Mouse (Mus musculus): ENCODE data around the gene Stk24.
A peak's percentile ranks its signal among the peaks of the same experiment; 100 is the strongest.

Stk24 gene

DNA sequence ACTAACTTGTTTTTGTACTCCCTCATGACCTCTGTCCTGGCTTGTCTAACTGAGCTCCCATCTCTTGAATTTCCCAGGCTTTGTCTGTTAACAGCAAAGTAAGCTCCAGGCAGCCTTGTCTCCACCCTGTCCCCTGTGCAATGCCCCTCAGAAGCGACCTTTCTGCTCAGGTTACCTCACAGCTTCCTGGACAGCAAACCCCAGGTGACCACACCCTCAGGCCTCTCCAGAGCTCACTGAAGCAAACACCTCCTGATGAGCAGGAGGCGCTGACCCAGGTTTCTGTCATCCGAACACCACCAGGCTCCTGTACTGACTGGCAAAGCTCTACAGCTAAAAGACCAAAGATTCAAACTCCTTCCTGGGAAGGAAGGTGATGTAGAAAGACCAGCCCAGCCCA, 69.9 kb downstream of the Stk24 start:
- DNase-seq, result no peak

DNA sequence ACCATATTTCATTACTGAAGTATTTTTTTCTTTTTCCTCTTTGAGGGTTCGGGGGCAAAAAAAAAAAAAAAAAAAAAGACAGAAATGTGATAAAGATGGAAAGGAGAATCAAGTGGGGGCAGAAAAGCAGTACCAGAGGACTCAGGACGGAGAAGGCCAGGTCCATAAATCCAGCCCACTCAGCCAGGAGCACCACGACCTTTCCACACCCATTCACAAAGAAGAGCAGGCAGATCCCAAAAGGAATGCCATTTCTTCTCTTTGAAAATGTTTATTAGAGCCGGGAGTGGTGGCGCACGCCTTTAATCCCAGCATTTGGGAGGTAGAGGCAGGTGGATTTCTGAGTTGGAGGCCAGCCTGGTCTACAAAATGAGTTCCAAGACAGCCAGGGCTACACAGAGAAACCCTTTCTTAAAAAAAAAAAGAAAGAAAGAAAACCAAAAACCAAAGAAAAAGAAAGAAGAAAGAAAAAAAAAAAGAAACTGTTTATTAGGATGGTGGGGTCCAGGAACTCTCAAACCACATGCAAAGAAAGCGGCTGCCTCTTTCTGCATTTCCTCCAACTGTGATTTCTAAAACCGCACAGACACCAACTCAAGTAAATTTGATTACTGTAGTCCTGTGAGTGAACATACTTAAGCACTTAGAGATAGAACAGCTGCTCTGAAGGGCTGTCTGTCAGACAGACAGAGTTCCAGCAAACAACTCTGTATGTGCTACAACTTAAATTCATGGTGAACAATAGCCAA, 74.3 kb downstream of the Stk24 start:
- no peak for DNase-seq

DNA sequence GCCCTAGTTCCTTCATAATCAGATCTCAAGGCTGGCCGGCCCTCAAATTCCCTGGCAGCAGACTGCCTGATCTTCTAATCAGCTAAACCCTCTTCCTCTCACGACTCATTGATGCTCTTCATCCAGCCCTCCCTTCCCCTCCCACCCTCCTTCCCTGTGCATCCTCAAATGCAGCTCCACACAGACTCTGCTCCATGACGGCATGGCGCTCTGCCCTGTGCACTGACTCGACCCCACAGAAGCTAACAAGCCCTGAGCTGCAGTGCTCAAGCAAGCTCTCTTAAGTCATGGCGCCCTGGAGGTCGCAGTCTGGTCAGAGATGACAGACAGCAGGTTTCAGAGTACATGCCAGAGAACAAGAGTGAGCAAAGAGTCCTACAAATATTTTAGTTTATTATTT, 75.3 kb downstream of the Stk24 start:
- DNase-seq, result no peak

DNA sequence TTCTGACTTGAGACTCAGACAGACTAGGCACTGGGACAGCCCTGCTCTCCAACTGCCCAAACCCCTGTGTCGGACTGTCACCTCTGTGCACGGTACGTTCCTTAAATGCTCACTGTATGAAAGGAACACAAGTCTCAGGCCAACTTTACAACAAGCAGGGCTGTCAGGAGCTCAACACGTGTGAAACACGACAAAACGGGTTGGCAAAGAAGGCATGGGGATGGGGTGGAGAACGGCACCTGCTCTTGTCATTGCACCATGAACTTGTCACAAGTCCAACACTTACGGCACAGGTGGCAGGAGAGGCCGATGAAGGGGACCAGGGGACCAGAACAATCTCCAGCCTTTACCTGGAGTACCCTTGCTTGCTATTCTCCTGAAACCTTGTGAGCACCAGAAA, 80.7 kb downstream of the Stk24 start:
- no peak for DNase-seq

DNA sequence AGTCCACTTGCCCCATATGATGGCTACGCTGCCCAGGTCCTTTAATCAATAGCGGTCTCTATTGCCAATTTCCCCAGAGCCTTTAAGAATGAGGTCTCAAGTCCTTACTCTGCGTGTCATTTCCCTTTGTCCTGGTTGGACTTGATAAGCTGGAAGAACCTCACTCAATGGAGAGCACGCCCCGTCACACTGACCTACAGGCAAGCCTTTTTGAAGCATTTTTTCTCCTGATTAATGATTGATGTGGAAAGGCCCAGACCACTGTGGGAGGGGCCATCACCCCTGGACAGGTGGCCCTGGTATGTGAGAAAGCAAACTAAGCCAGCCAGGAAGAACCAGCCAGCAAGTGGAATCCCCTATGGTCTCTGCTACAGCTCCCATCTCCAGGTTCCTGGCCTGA, 81.3 kb downstream of the Stk24 start:
- no peak for DNase-seq

DNA sequence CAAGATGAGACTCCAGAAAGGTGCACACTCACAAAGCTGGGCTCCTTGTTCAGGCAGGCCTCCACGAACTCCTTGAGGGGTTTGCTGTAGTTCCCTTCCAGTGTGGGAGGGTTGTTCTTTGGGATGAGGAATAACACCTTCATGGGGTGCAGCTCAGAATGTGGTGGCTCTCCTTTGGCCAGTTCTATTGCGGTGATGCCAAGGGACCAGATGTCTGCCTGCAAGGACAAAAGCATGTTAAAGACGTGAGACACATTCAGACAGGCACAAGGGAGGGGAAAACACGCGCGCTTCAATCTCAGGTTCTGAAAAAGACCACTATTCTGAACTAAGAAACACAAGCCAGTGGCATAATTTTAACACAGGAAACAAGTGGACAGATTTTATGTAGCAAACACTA, 82.7 kb downstream of the Stk24 start:
- DNase-seq, result no peak

DNA sequence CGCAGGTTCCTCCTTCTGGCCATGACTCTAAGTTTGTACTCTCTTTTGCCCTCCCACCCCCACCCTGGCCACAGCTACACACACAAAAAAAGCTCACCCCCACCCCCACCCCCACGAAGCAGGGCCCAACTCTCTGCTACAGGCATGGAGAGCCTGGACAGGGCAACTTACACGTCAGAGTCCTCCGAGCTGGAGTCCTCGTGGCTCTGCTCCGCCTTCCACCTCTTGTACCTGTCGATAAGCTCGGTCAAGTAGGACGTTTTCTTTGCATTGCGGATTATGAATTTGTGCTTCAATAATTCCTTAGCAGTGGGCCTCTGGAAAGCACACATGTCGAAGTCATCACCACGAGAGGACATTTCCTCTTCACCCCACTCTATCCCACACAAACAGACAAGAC, 85.3 kb downstream of the Stk24 start:
- DNase-seq, result no peak

DNA sequence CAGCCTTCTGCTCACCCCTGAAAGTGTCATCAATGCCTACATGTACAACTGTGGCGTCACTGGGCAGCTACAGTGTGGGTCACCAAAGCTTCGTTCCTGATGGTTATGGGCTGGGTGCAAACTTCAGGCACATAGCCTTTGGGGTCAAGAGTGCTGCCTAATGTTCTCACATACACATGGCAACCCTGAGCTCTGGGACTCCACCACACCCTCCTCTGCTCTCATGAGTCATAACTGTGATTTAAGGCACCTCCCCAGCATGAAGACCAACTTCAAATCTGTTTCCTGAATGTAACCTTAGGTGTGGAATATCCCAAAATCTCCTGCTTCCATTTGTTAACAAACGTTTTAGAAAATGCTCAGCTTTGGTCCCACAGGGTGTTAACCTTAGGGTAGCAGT, 87.4 kb downstream of the Stk24 start:
- DNase-seq, result no peak

DNA sequence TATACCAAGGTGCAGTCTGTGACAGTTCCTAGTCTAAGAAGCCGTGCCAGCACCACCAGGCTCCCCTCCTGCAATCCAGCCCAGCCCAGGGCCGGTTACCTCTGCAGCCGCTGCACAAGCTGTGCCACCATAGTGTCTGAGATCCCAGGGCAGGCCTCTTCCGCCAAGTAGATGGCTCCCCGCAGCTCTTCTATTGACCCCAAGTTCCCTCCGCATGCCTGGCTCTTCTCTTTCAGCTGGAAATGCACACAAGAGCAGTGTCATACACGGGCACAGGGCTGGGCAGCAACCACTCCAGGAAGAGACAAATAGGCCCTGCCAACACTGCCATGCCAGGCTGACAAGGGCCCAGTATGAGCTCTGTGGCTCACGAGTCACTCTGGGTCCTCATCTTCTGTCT, 87.9 kb downstream of the Stk24 start:
- DNase-seq, result no peak

DNA sequence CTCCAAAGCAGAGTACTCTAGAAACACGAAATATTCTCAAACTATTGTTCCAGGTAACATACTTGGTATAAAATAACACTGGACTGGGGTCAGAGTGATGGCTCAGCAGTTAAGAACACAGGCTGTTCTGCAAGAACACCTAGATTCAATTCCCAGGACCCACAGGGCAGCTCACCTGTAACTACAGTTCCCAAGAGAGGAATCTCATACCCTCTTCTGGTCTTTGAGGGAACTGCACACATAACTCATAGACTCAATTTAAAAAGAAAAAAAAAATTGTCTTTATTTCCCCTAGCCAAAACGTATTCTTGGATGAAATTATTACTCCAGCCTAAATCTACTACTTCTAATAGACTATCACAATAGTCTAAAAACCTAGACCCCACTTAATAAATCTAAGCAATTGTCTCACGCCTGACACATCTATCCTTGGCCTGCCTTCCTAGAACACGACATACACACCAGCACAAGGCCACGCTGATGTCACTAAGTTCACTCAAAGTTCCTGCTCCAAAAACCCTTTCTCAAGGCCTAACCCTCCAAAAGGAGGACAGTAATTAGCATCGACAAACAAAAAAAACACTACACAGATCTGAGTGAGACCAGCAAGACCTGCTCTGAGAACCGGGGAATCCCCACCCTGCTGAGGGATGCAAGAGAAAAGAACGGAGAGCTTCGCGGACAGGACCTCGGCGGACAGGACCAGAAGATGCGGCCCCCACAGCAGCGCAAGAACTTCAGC, 94.3 kb downstream of the Stk24 start:
- no peak for DNase-seq

DNA sequence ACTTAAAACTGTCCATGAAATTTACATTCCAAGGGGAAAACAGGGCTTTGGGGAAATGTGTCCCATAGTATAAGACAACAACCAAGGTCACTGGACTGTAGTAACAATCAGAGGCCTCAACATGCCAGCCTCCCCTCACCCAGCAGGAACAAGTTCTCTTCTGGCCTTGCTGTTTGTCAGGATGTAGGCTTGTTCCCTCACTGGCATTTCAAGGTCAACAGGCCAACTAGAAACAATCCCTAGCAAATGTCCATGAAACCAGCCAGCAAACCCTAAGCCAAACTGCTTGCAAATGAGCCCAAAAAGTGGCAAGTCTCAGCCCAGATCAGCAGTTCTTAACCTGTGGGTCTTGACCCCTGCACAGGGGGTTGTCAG, 98.5 kb downstream of the Stk24 start:
- DNase-seq, result no peak

DNA sequence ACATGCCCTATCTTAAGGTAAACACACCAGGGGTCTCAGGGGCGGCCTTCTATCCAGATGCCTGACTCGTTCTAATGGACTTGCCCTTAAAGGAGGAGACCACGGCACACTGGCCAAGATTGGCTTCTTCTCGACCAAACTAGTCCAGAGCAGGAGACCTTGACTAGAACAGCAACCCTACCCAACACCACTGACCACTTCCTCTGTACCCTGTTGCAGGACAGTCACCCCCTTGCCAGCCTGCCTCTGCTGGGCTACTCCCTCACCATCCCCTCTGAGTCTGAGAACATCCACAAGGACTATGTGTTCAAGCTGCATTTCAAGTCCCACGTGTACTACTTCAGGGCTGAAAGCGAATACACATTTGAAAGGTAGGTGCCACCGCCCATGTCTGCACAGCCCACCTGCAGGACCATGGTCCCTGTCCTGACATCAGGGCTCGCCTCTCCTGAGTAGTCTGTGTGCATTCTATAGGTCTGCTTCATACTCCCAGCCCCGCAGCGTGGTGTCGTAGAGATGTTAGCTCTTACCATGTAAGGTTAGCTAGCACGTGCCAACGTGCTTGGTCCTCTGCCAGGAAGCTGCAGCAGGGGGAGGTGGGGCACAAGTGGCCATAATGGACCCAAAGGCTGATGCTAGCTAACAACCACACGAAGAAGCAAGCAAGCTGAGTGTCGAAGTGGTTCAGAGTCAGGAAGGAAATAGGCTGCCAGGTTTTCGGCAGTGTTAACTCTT, 99.0 kb downstream of the Stk24 start:
- DNase-seq, result no peak

DNA sequence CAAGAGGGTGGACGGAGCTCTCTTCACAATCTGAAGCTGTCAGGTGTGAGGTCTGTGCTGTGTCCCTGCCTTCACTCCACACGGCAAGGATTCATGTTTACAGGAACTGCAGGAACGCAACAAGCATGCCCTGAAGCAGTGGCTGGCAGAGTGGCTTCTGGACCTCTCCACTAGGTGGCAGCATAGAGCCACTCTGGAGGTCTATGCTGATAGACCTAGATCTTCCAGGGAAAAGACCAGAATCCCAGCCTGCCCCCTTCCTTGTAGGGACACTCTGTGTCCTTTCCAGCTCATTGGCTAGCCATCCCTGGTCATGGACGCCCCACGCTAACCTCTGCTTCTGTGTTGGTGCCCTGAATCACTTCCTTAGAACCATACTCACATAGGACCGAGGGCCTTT, 100.7 kb downstream of the Stk24 start:
- peak; percentile 82 for DNase-seq

DNA sequence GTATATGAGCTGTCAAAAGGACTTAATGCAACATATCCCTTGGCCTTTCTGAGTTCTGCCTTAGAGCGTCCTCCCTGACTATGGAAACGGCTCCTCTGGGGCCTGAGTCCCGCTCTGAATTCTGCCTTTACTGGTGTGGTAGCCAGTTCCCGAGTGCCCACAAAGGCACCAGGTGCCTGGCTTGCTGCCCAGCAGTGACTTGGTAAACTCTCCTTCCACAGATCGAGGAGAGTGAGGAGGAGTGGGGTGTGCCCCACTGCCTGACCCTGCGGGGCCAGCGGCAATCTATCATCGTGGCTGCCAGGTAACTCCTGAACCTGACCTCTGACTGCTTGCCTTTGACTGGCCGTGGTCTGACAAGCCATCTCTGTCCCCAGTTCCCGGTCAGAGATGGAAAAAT, 103.8 kb downstream of the Stk24 start:
- DNase-seq, result no peak

DNA sequence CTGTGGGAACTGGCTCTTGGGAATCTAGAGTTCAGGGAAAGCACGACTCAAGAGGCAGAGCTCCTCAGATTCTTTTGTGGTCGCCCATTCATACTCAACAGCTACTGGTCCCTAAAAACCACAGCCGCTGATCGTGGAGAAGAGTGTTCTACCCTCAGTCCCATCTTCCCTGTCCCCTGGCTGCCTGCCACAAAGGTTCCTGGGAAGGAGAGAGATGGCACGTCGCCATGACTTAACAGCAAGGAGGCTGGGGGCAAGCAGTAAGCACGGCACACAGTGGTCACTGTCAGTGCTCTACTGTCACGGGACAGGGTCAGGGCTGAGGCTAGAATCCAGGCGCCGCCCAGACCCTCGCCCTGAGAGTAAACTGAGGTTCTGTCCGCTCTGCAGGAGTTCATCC, 104.8 kb downstream of the Stk24 start:
- no peak for DNase-seq

DNA sequence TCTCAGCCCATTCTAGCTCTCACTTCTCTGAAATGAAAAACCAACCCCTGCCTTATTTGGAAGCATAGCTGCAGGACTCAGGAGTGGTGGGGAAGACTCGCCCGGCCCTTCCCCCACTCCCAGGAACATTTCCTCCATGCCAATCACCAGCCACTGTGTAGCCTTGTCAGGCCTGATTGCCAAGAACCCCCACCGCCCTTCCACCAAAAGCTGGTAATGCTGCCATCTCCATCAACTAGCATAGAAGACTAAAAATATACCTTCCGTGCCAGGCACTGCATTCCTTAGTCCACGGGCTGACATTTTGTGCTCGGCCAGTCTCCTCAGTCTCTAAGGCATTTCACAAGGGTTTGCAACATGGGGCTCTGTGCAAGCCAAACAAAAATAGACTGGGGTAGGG, 109.3 kb downstream of the Stk24 start:
- DNase-seq, result no peak

DNA sequence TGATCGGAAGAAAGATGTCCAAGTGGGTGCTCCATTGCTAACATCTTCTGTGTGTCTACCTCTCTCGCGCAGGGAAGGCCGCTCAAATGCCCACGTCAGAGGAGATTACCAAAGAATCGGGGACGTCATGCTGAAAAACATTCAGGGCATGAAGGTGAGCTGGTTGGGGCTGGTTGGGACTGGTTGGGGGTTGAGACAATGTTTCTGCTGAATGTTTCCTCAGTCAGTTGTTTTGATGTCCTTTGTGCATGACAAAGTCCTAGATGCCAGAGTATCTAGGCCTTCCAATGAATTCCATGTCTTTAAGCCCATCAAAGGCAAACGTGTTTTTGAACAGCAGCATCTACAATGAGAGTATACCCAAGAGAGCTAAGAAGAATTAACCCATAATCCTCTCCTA, 112.0 kb downstream of the Stk24 start:
- DNase-seq, result no peak

DNA sequence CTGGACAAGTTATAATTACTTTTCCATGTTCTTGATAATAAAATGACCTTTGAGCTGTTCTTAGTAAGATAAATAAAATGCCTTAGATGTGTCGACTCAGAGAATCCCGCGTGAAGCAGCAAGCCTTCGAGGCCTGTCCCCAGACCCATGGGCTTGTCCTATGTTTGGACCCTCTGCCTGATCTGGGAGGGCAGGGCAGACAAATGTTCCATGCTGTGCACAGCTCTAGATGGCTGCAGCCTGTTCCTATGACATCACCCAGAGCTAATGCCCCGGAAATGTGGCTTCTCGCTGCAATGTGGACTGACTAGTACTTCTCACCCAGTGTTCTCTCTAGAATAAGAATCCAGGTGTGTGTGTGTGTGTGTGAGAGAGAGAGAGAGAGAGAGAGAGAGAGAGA, 115.4 kb downstream of the Stk24 start:
- no peak for DNase-seq

DNA sequence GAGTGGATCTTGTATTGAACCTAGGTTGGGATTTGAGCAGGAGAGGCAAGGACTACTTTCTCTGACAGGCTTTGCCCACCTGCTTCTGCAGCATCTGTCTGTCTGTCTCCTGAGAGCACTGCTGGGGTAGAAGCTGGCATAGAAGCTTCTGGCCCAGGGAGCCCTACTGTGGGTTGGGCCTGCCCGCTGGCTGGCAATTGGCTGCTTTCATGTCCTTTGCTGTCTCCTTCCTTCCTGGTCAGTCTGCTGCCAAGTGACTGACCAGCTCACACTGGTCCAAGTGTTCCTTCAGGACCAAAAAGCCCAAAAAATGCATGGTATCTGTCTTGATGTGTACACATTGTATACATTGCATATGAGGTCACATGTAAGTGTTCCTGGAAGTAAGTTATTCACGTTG, 115.9 kb downstream of the Stk24 start:
- DNase-seq, result no peak

DNA sequence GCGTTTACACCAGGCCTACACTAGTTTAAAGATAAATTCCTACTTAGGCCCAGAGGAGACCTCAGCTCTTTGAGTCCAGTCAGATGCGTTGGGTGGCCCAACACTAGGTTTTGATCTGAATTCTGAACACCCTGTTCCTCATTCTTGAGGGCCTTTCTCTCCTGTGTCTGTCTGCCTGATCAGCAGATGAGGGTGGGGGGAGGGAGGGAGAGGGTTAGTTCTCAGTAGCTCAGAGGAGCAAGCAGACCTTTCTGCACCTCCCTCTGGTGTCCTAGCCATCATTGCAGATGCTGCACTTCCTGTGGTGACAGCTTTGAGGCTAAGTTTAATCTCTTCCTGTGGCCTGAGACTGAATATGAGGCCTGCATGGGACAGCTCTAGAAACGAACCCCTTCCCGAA, 117.2 kb downstream of the Stk24 start:
- no peak for DNase-seq

DNA sequence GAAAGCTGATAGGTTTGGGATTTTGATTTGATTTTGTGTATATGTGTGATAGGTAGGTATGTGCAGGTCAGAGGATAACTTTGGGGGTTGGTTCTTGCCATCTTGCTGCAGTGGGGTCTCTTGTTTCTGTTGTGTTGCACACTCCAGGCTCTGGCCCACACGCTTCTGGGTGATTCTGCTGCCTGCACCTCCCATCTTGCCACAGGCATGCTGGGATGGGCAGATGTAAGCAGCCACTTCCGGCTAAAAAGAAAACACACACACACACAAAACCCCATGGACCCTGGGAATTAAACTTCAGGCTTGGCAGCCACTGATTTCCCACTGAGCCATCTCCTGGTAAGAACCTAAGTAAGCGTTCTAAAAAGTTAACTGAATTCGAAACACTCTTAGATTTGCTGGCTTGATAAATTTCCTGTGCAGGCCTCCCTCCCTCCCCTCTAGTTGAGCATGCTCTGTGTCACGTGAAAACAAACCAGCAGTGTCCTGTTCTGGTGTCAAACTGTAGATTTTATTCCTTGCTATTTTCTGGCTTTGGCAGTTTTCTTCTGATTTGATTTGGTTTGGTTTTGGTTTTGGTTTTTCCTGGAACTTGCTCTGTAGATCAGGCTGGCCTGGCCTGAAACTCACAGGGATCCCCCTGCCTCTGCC, 118.5 kb downstream of the Stk24 start:
- DNase-seq, result no peak

DNA sequence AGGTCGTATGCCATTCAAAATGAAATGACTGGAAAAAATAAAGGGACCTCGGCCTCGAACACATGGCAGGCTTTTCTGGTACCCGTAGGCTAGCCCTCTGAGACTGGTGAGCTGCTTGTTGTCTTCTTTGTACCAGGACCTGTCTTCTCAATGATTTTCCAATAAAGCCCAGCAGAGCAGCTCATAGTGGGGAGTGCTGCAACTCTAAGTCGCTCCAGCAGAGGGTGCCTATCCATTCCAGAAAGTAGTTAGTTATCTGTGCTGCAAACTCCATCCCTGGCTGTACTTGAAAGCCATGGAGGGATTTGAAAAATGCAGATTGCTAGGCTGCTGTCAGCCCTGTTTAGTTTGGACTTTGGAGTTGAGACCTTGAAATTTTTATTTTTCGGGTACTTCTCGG, 120.0 kb downstream of the Stk24 start:
- DNase-seq, result peak; percentile 54

DNA sequence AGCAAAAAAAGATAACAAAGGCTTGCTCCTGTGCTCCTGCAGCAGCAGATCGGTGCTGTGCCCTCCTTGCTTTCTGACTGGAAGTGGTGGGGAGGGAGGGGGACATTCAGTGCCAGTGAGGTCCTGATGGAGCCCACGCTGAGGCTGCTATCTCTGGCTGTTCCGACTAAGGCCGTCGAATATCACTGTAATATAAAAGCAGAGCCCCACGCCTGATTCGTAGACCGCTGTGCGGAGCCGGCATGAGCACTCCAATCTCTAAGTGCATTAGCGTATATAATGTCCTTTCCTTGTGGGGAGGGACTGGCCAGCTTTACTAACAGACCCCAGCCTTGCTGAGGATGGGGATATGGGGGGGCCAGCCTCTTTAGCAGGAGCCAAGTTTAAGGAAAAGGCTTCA, 120.5 kb downstream of the Stk24 start:
- DNase-seq, result no peak

DNA sequence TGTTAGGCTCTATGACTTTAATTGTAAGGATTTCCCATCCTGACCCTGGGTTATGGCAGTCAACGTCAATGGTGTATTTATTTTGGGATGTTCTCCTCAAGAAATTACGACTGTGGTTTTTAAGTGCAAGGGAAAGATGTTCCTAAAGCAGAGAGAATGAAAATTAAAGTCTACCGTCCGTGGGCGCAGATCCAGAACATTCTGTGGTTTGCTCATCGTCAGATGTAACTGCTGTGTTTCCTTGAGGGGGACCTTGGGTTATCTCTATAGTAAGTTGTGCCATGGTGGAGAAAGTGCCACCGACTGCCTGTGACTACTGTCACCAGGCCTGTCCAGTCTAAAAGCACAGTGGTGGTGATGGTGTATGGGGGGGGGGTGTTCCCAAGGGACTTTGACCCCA, 122.9 kb downstream of the Stk24 start:
- no peak for DNase-seq

All from thymus, postnatal 14 days (tissue).